8 mouse cellular contexts compared by ENCODE assay signal in genomic region chr7:142610627-142611406, GRCm38 (mm10). TPM values are rescaled to one million over a fixed set of nuclear protein-coding genes. Genes with fewer than 3 reads are reported as not detected.
DNase-seq lines count a peak whose midpoint lies in the region; ATAC-seq and TF ChIP-seq lines count a peak whose summit lies in the region.

No protein-coding gene starts in this region.

- H3K36me3 ChIP-seq in thymus, adult 2 months (ENCODE audit: control insufficient read depth, insufficient read depth, low read length) = no peaks in the 10 kb centered on the region
- no peaks in the 10 kb centered on the region for H3K36me3 ChIP-seq in liver, embryonic 14.5 days (replicated peaks; ENCODE audit: control insufficient read depth, insufficient read depth, low read depth)
- no peaks in the 10 kb centered on the region for H3K36me3 ChIP-seq in neural tube, embryonic 13.5 days

- no peak overlapping the region for H3K27ac ChIP-seq in thymus, adult 2 months (ENCODE audit: control insufficient read depth, insufficient read depth, low read length)
- H3K27ac ChIP-seq in liver, embryonic 14.5 days = no peak overlapping the region; the same call in 1 of the 2 replicates
- H3K27ac ChIP-seq in neural tube, embryonic 13.5 days (replicated peaks) = peak overlapping the region; percentile 61

- peak; percentile 35; the same call in 1 of the 2 replicates for TF ChIP-seq EP300 in liver, embryonic 14.5 days (IDR thresholded peaks at IDR 0.05; ENCODE audit: low read depth)

- H3K9ac ChIP-seq in liver, embryonic 14.5 days (replicated peaks) = peak overlapping the region; percentile 25
- peak overlapping the region; percentile 54 for H3K9ac ChIP-seq in neural tube, embryonic 13.5 days

- H3K4me2 ChIP-seq in liver, embryonic 14.5 days (ENCODE audit: low read depth) = peak overlapping the region; percentile 46
- H3K4me2 ChIP-seq in neural tube, embryonic 13.5 days = peak overlapping the region; percentile 33

- no peaks in the 10 kb centered on the region for H3K27me3 ChIP-seq in thymus, adult 2 months (ENCODE audit: control insufficient read depth, insufficient read depth, low read length)
- no peaks in the 10 kb centered on the region for H3K27me3 ChIP-seq in liver, embryonic 14.5 days (ENCODE audit: control insufficient read depth, insufficient read depth, low read length)
- H3K27me3 ChIP-seq in neural tube, embryonic 13.5 days = no peaks in the 10 kb centered on the region

- 11% methylated on average over 12 of the region's 12 CpGs for WGBS in thymus, adult 2 months
- under 1% methylated on average over 12 of the region's 12 CpGs for WGBS in liver, embryonic 14.5 days (ENCODE audit: insufficient replicate concordance)
- WGBS in neural tube, embryonic 13.5 days = under 1% methylated on average over 12 of the region's 12 CpGs

- peak; percentile 23; the same call in 1 of the 2 replicates for TF ChIP-seq CTCF in thymus, adult 2 months (IDR thresholded peaks at IDR 0.05; ENCODE audit: borderline replicate concordance, control insufficient read depth, extremely low read depth, insufficient read depth, low read length, poor library complexity)
- TF ChIP-seq CTCF in liver, embryonic 14.5 days (IDR thresholded peaks at IDR 0.05; ENCODE audit: low read depth) = peak; percentile 76

- peak; percentile 97 for ATAC-seq in liver, embryonic 14.5 days (ENCODE audit: insufficient read depth)
- ATAC-seq in neural tube, embryonic 13.5 days (ENCODE audit: low read depth) = peak; percentile 90

- peak; percentile 56 for DNase-seq in thymus, adult 2 months
- no peak for DNase-seq in thymus, adult 18-20 months
- DNase-seq in embryo, embryonic 10 days (ENCODE audit: low spot score) = peak; percentile 93
- peak; percentile 40 for DNase-seq in heart, adult 8-10 months (ENCODE audit: low spot score)
- DNase-seq in kidney, adult 9 months = peak; percentile 32
- DNase-seq in liver, embryonic 14.5 days (ENCODE audit: low read depth in 3 of 3, low spot score in 3 of 3) = peak; percentile 58 to 71 (median 63)
- peak; percentile 10 to 65 for DNase-seq in thymus, postnatal 10 days (ENCODE audit: low spot score in 2 of 2)

- no peak overlapping the region for H3K4me3 ChIP-seq in thymus, adult 2 months (ENCODE audit: control insufficient read depth, insufficient read depth, low read length)
- no peak overlapping the region for H3K4me3 ChIP-seq in liver, embryonic 14.5 days (ENCODE audit: insufficient read depth in 1 of 2, low read depth in 2 of 2, low read length in 2 of 2)
- H3K4me3 ChIP-seq in neural tube, embryonic 13.5 days = no peak overlapping the region

- H3K9me3 ChIP-seq in liver, embryonic 14.5 days (ENCODE audit: control insufficient read depth, low read length) = no peaks in the 10 kb centered on the region
- no peaks in the 10 kb centered on the region for H3K9me3 ChIP-seq in neural tube, embryonic 13.5 days

- no peaks in the 10 kb centered on the region for H3K4me1 ChIP-seq in thymus, adult 2 months (replicated peaks; ENCODE audit: control insufficient read depth, insufficient read depth, low read length)
- peaks cover 7 to 18% of the 10 kb centered on the region in 2 experiments for H3K4me1 ChIP-seq in liver, embryonic 14.5 days (replicated peaks; ENCODE audit: control insufficient read depth in 2 of 2, insufficient read depth in 2 of 2, low read length in 1 of 2)
- H3K4me1 ChIP-seq in neural tube, embryonic 13.5 days (replicated peaks) = peaks cover 27% of the 10 kb centered on the region

- TF ChIP-seq POLR2A in thymus, adult 2 months (IDR thresholded peaks at IDR 0.05; ENCODE audit: control insufficient read depth, extremely low read depth, insufficient read depth, low read length, poor library complexity) = no peak

RNA-seq across cellular contexts. Expression of gene Igf2, which starts 55.8 kb away (rescaled TPM):
- 7.5 and 13.8 TPM in 2 replicates for polyA plus RNA-seq in thymus, adult 2 months (2012; rRNA removed)
- total RNA-seq in heart, adult 8-10 months (2022) = 10 to 100 TPM; 53.1 to 76.2 (median 63.4) TPM
- 904 and 960 TPM in 2 replicates for polyA plus RNA-seq in liver, embryonic 14.5 days (2012; rRNA removed)
- polyA plus RNA-seq in liver, embryonic 14.5 days (2014; fragmentation: Nextera tagmentation; extraction: Ambion mirVana) = 416 and 496 TPM in 2 replicates
- polyA plus RNA-seq in neural tube, embryonic 13.5 days (2015; fragmentation: Nextera tagmentation; extraction: Ambion mirVana) = 203 and 254 TPM in 2 replicates

RNA-seq across cellular contexts. Expression of gene Gm49394, which starts 58.9 kb away (rescaled TPM):
- 0.04 and 0.11 TPM in 2 replicates for polyA plus RNA-seq in thymus, adult 2 months (2012; rRNA removed)
- under 1 TPM in 1 of 4 experiments, not detected in 3; 0.09 TPM for total RNA-seq in heart, adult 8-10 months (2022)
- polyA plus RNA-seq in liver, embryonic 14.5 days (2012; rRNA removed) = 0.02 and 0.06 TPM in 2 replicates
- not detected in 2 replicates for polyA plus RNA-seq in liver, embryonic 14.5 days (2014; fragmentation: Nextera tagmentation; extraction: Ambion mirVana)
- not detected in 2 replicates for polyA plus RNA-seq in neural tube, embryonic 13.5 days (2015; fragmentation: Nextera tagmentation; extraction: Ambion mirVana)

Comparison
In these comparisons a context has a peak if more than half of its experiments do, and no peak if none do; other contexts are left out.
1. DNase-seq: peak in thymus, adult 2 months (single experiment), embryo, embryonic 10 days (single experiment), heart, adult 8-10 months (single experiment), kidney, adult 9 months (single experiment), liver, embryonic 14.5 days (3 of 3) and thymus, postnatal 10 days (2 of 2); none in thymus, adult 18-20 months (0 of 2).
2. RNA of gene Igf2, which starts 55.8 kb away (polyA plus RNA-seq): 416 to 960 TPM in liver, embryonic 14.5 days and 203 to 254 TPM in neural tube, embryonic 13.5 days; 7.5 to 13.8 TPM in thymus, adult 2 months; every median in the first group is over 10 times any median in the second.